Mouse (Mus musculus) small intestine, adult 2 months (tissue): ENCODE results near the gene Cd63.

Experiments
- CTCF ChIP-seq: fragments of 200-500 bp; IDR thresholded peaks from 2 replicates; pipeline ENCODE4 v1.5.1; 2012; ENCODE audit warnings: low read depth, mild to moderate bottlenecking, control low read depth, inconsistent platforms, low read length, moderate library complexity, mixed read lengths; ENCODE audit not compliant: insufficient replicate concordance, insufficient read length; ENCODE audit errors: extremely low read depth
- POLR2A ChIP-seq: fragments of 200-500 bp; IDR thresholded peaks from 2 replicates; pipeline ENCODE4 v1.6.1; 2012; ENCODE audit warnings: low read depth, mild to moderate bottlenecking, control low read depth, inconsistent platforms, low read length, moderate library complexity

- TF ChIP-seq CTCF = no peak
- TF ChIP-seq POLR2A = no peak
Measured at GRCm38 (mm10) chr10:128928356-128928755, 27.6 kb downstream of the Cd63 start.
